Mouse (Mus musculus): ENCODE data around the gene Gm13090. TPM values are rescaled to one million over a fixed set of nuclear protein-coding genes. Genes with fewer than 3 reads are reported as not detected.
A peak's percentile ranks its signal among the peaks of the same experiment; 100 is the strongest.

Gm13090 gene
- total RNA-seq, 2 experiments from 2014 or later, result not detected

GRCm38 (mm10) chr4:151103646-151104045 lies 14.3 kb downstream of the Gm13090 start:
- DNase-seq, result no peak

GRCm38 (mm10) chr4:151104147-151104546 lies 14.8 kb downstream of the Gm13090 start:
- DNase-seq, result peak; percentile 35

GRCm38 (mm10) chr4:151105886-151106285 lies 16.5 kb downstream of the Gm13090 start:
- DNase-seq, result no peak

- no peak for DNase-seq
Measured at GRCm38 (mm10) chr4:151106468-151106867, 17.1 kb downstream of the Gm13090 start.

GRCm38 (mm10) chr4:151107131-151108001 lies 18.0 kb downstream of the Gm13090 start:
- DNase-seq, result peak; percentile 49

GRCm38 (mm10) chr4:151108028-151108771 lies 18.8 kb downstream of the Gm13090 start:
- DNase-seq, result peak; percentile 93

GRCm38 (mm10) chr4:151108834-151109241 lies 19.5 kb downstream of the Gm13090 start:
- no peak for DNase-seq

GRCm38 (mm10) chr4:151111226-151111625 lies 21.9 kb downstream of the Gm13090 start:
- no peak for DNase-seq

- no peak for DNase-seq
Measured at GRCm38 (mm10) chr4:151114574-151114973, 25.2 kb downstream of the Gm13090 start.

GRCm38 (mm10) chr4:151118883-151119282 lies 29.5 kb downstream of the Gm13090 start:
- no peak for DNase-seq

GRCm38 (mm10) chr4:151127636-151128548 lies 38.5 kb downstream of the Gm13090 start:
- DNase-seq, result no peak

GRCm38 (mm10) chr4:151128641-151129541 lies 39.5 kb downstream of the Gm13090 start:
- peak; percentile 80 for DNase-seq

GRCm38 (mm10) chr4:151129725-151130557 lies 40.6 kb downstream of the Gm13090 start:
- DNase-seq, result no peak

- DNase-seq, result no peak
Measured at GRCm38 (mm10) chr4:151130756-151131490, 41.6 kb downstream of the Gm13090 start.

GRCm38 (mm10) chr4:151132493-151132892 lies 43.1 kb downstream of the Gm13090 start:
- no peak for DNase-seq

- no peak for DNase-seq
Measured at GRCm38 (mm10) chr4:151133760-151134159, 44.4 kb downstream of the Gm13090 start.

- no peak for DNase-seq
Measured at GRCm38 (mm10) chr4:151135491-151135890, 46.1 kb downstream of the Gm13090 start.

GRCm38 (mm10) chr4:151137701-151138100 lies 48.3 kb downstream of the Gm13090 start:
- DNase-seq, result no peak

GRCm38 (mm10) chr4:151138135-151138534 lies 48.8 kb downstream of the Gm13090 start:
- peak; percentile 53 for DNase-seq

GRCm38 (mm10) chr4:151138586-151138985 lies 49.2 kb downstream of the Gm13090 start:
- DNase-seq, result no peak
